Mouse (Mus musculus): ENCODE data around the gene Foxn4. TPM values are rescaled to one million over a fixed set of nuclear protein-coding genes. Genes with fewer than 3 reads are reported as not detected.

Foxn4 gene
- polyA plus RNA-seq (2012; rRNA removed), result not detected in 2 replicates

- Histone ChIP-seq H3K36me3 (ENCODE audit: control insufficient read depth, insufficient read depth, low read length) (no peaks in the 10 kb centered on the region), H3K4me1 (ENCODE audit: control insufficient read depth, insufficient read depth, insufficient read length) (no peaks in the 10 kb centered on the region; the same call in 1 of the 2 replicates), H3K27me3 (ENCODE audit: control insufficient read depth, insufficient read depth, low read length) (peaks cover 13% of the 10 kb centered on the region), H3K4me3 (ENCODE audit: extremely low read depth, insufficient read depth, insufficient read length) (no peak within 1 kb of the TSS), H3K27ac (ENCODE audit: insufficient read depth, low read length) (no peak within 1 kb of the TSS)
- WGBS, result 2% methylated on average over 56 of the region's 56 CpGs
- TF ChIP-seq POLR2A (IDR thresholded peaks at IDR 0.05; ENCODE audit: low read depth, low read length), result no peak
- TF ChIP-seq CTCF (IDR thresholded peaks at IDR 0.05; ENCODE audit: extremely low read depth, insufficient read depth, insufficient read length, insufficient replicate concordance), result no peak
- no peak for DNase-seq (ENCODE audit: low read depth in 1 of 2, low spot score in 2 of 2)
These were observed at the start of gene Foxn4 for GRCm38 (mm10) chr5:114273693-114274402. Gene Foxn4 (minus strand): TSS chr5:114273807.

GRCm38 (mm10) chr5:114323105-114323790 lies 49.6 kb upstream of the Foxn4 start:
- DNase-seq (ENCODE audit: low read depth in 1 of 2, low spot score in 2 of 2), result peak; percentile 51 to 81
- no peaks in the 10 kb centered on the region for H3K4me1 ChIP-seq (ENCODE audit: control insufficient read depth, insufficient read depth, insufficient read length)
- no peaks in the 10 kb centered on the region for H3K27me3 ChIP-seq (ENCODE audit: control insufficient read depth, insufficient read depth, low read length)
- 9% methylated on average over 25 of the region's 25 CpGs for WGBS
- H3K36me3 ChIP-seq (ENCODE audit: control insufficient read depth, insufficient read depth, low read length), result no peaks in the 10 kb centered on the region
- peak overlapping the region; percentile 46; the same call in 1 of the 2 replicates for H3K4me3 ChIP-seq (ENCODE audit: extremely low read depth, insufficient read depth, insufficient read length)
- TF ChIP-seq CTCF (IDR thresholded peaks at IDR 0.05; ENCODE audit: extremely low read depth, insufficient read depth, insufficient read length, insufficient replicate concordance), result no peak
- peak; percentile 6; the same call in 1 of the 2 replicates for TF ChIP-seq POLR2A (IDR thresholded peaks at IDR 0.05; ENCODE audit: low read depth, low read length)
- peak overlapping the region; percentile 64 for H3K27ac ChIP-seq (ENCODE audit: insufficient read depth, low read length)

GRCm38 (mm10) chr5:114309680-114310036 lies 36.1 kb upstream of the Foxn4 start:
- H3K4me1 ChIP-seq (ENCODE audit: control insufficient read depth, insufficient read depth, insufficient read length), result no peaks in the 10 kb centered on the region
- WGBS, result 82% methylated on average over 11 of the region's 11 CpGs
- DNase-seq (ENCODE audit: low read depth in 1 of 2, low spot score in 2 of 2), result no peak
- H3K36me3 ChIP-seq (ENCODE audit: control insufficient read depth, insufficient read depth, low read length), result no peaks in the 10 kb centered on the region
- no peak overlapping the region for H3K27ac ChIP-seq (ENCODE audit: insufficient read depth, low read length)
- H3K27me3 ChIP-seq (ENCODE audit: control insufficient read depth, insufficient read depth, low read length), result no peaks in the 10 kb centered on the region
- H3K4me3 ChIP-seq (ENCODE audit: extremely low read depth, insufficient read depth, insufficient read length), result no peak overlapping the region
- no peak for TF ChIP-seq POLR2A (IDR thresholded peaks at IDR 0.05; ENCODE audit: low read depth, low read length)
- no peak for TF ChIP-seq CTCF (IDR thresholded peaks at IDR 0.05; ENCODE audit: extremely low read depth, insufficient read depth, insufficient read length, insufficient replicate concordance)

- no peaks in the 10 kb centered on the region for H3K4me1 ChIP-seq (ENCODE audit: control insufficient read depth, insufficient read depth, insufficient read length)
- TF ChIP-seq POLR2A (IDR thresholded peaks at IDR 0.05; ENCODE audit: low read depth, low read length) (no peak), CTCF (IDR thresholded peaks at IDR 0.05; ENCODE audit: extremely low read depth, insufficient read depth, insufficient read length, insufficient replicate concordance) (no peak)
- no peaks in the 10 kb centered on the region for H3K27me3 ChIP-seq (ENCODE audit: control insufficient read depth, insufficient read depth, low read length)
- 59% methylated on average over 18 of the region's 18 CpGs for WGBS
- peak in 1 of 2 experiments; percentile 28 for DNase-seq (ENCODE audit: low read depth in 1 of 2, low spot score in 2 of 2)
- no peaks in the 10 kb centered on the region for H3K36me3 ChIP-seq (ENCODE audit: control insufficient read depth, insufficient read depth, low read length)
- no peak overlapping the region for H3K4me3 ChIP-seq (ENCODE audit: extremely low read depth, insufficient read depth, insufficient read length)
- no peak overlapping the region for H3K27ac ChIP-seq (ENCODE audit: insufficient read depth, low read length)
These were observed 35.4 kb upstream of the Foxn4 start for GRCm38 (mm10) chr5:114308765-114309679.

GRCm38 (mm10) chr5:114306496-114306895 lies 32.9 kb upstream of the Foxn4 start:
- WGBS, result 63% methylated on average over 5 of the region's 5 CpGs
- H3K27ac ChIP-seq (ENCODE audit: insufficient read depth, low read length), result no peak overlapping the region
- H3K36me3 ChIP-seq (ENCODE audit: control insufficient read depth, insufficient read depth, low read length), result no peaks in the 10 kb centered on the region
- DNase-seq (ENCODE audit: low read depth in 1 of 2, low spot score in 2 of 2), result no peak
- no peak for TF ChIP-seq POLR2A (IDR thresholded peaks at IDR 0.05; ENCODE audit: low read depth, low read length)
- TF ChIP-seq CTCF (IDR thresholded peaks at IDR 0.05; ENCODE audit: extremely low read depth, insufficient read depth, insufficient read length, insufficient replicate concordance), result no peak
- H3K27me3 ChIP-seq (ENCODE audit: control insufficient read depth, insufficient read depth, low read length), result no peaks in the 10 kb centered on the region
- H3K4me3 ChIP-seq (ENCODE audit: extremely low read depth, insufficient read depth, insufficient read length), result no peak overlapping the region
- no peaks in the 10 kb centered on the region for H3K4me1 ChIP-seq (ENCODE audit: control insufficient read depth, insufficient read depth, insufficient read length)

- no peak for DNase-seq (ENCODE audit: low read depth in 1 of 2, low spot score in 2 of 2)
- WGBS, result 72% methylated on average over 6 of the region's 6 CpGs
- H3K27ac ChIP-seq (ENCODE audit: insufficient read depth, low read length), result no peak overlapping the region
These were observed 29.6 kb upstream of the Foxn4 start for GRCm38 (mm10) chr5:114303166-114303565.

More at GRCm38 (mm10) chr5:114303166-114303565, 29.6 kb upstream of the Foxn4 start:
- H3K4me1 ChIP-seq (ENCODE audit: control insufficient read depth, insufficient read depth, insufficient read length), result no peaks in the 10 kb centered on the region
- H3K36me3 ChIP-seq (ENCODE audit: control insufficient read depth, insufficient read depth, low read length), result no peaks in the 10 kb centered on the region
- no peaks in the 10 kb centered on the region for H3K27me3 ChIP-seq (ENCODE audit: control insufficient read depth, insufficient read depth, low read length)
- H3K4me3 ChIP-seq (ENCODE audit: extremely low read depth, insufficient read depth, insufficient read length), result no peak overlapping the region
- TF ChIP-seq POLR2A (IDR thresholded peaks at IDR 0.05; ENCODE audit: low read depth, low read length), result no peak
- TF ChIP-seq CTCF (IDR thresholded peaks at IDR 0.05; ENCODE audit: extremely low read depth, insufficient read depth, insufficient read length, insufficient replicate concordance), result no peak
